Mouse (Mus musculus) ES-Bruce4 (cell line): Measurements from ENCODE around the gene 3110082J24Rik.

Source experiments
- CTCF ChIP-seq: IDR thresholded peaks from one replicate; pipeline ENCODE4 v1.8.1; 2011; ENCODE audit warnings: low read depth, low read length
- EP300 ChIP-seq: IDR thresholded peaks from 2 replicates; pipeline ENCODE4 v1.6.1; 2011; ENCODE audit warnings: low read depth, low read length; ENCODE audit not compliant: insufficient read depth
- POLR2A ChIP-seq: IDR thresholded peaks from one replicate; pipeline ENCODE4 v1.8.1; 2011; ENCODE audit warnings: low read length; ENCODE audit not compliant: insufficient read depth

DNA sequence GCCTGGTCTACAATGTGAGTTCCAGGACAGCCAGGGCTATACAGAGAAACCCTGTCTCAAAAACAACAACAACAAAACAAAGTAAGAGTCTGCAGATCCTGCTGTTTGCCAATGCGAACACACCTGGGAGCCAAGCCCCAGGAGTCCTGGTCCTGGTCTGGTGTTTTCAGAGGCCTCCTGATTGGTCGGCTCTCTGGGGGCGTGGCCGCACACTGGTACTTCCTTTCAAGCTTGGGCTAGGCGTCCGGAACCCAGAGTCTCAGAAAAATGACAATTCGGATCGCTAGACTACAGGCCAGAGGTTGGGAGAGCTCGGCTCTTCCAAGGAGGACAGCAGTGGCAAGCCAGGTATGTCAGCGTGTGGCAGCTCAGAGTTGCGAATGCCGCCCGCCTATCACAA is 13.2 kb downstream of the 3110082J24Rik start:
- TF ChIP-seq CTCF (no peak), POLR2A (no peak), EP300 (no peak)
